Mouse (Mus musculus): ENCODE measurements at regions not wholly inside any gene's neighbourhood (a gene's known extent, or its start where the extent isn't known, plus 50 kb on each side); places are given as distances from the start of the nearest gene placed in this dataset.
"Not testable (repeated sequence)": the region's sequence is repeated elsewhere in the genome, so short reads cannot be mapped to it uniquely, and the experiment has no call there.

GRCm38 (mm10) chr11:27105920-27106319, 512.1 kb upstream of the Vrk2 start:
- no peak for DNase-seq (ENCODE audit: low spot score in 2 of 2)

GRCm38 (mm10) chr11:27102906-27103305, 509.1 kb upstream of the Vrk2 start:
- DNase-seq (ENCODE audit: low spot score in 2 of 2): no peak

GRCm38 (mm10) chr11:27102045-27102444, 508.2 kb upstream of the Vrk2 start:
- DNase-seq (ENCODE audit: low spot score in 2 of 2): no peak

- DNase-seq (ENCODE audit: low spot score in 2 of 2): no peak
Observed at GRCm38 (mm10) chr11:27096615-27097014, 502.8 kb upstream of the Vrk2 start.

DNA sequence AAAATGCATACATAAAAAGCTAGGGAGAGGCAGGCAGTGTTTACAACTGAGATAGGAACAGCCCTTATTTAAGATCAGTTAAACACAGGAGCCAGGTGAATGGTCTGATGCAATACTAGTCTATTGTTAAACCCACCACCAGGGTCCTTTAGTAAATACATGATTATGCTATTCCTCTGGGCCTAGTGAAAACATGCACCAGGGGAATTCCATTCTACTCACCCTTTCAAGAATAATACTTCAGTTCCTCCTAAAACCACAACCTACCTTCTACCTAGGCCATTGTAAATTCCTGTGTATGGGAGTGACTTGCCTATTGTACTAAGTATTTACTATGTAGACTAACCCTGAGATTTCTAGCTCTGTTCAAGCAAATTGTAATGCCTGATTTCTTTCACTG, 501.7 kb upstream of the Vrk2 start:
- not testable (repeated sequence) for DNase-seq (ENCODE audit: low spot score in 2 of 2)

- no peak for DNase-seq (ENCODE audit: low spot score in 2 of 2)
Observed at GRCm38 (mm10) chr11:27086516-27086915, 492.7 kb upstream of the Vrk2 start.

DNA sequence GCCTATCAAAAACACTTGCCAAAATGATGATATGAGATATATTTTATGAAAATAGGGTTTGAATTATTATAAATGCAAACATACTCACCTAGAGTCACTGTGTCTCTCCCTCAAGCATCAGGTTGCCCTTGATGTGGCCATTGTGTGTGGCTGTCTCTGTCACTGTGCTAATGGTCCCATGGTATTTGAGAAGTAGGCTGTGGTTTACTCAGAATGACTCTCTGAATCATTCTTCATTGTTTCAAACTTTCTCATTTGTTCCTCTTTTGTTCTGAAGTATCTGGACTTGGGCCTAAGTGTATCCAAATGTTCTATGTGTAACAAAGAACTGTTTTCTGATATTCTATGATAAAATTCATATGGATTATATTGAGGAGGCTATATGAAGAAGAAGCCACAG, 487.4 kb upstream of the Vrk2 start:
- no peak for DNase-seq (ENCODE audit: low spot score in 2 of 2)

DNA sequence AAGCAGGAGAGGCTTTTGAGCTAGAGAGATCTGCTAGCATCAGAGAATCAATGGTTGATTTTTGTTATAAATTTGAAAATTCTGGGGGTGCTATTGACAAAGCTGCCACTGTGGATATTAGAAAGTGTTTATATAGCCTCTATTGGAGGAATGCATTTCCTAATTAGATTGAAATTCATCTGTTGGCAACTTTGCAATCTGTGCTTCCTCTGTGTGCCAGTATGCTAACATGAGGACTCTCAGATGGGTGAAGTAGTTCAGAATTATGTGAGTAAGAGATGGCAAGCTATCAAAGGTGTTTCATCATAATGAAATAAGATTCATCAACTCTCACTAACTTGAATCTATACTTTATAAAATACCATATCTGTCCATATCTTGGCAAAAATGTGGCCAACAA, 476.6 kb upstream of the Vrk2 start:
- DNase-seq (ENCODE audit: low spot score in 2 of 2): no peak

GRCm38 (mm10) chr11:27027243-27027852, 433.5 kb upstream of the Vrk2 start:
- no peak for DNase-seq (ENCODE audit: low spot score in 2 of 2)

DNA sequence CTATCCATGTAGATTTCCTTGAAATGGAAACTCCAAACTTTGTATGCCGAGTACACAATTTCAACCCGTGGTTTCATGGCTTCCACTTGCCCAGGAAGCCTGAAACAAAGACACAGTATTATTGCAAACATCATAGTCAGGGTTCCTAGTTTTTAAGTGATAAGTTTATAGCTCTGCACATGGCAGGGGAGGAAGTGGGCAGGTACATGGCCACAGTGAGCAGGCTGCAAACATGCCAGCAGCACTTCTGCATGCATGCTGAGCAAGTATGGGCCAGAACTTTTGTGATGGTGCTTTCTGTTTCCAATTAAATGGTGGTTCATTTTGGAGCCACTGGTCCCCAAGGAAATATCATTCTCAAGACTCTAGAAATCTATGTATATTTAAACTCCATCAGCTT, 431.7 kb upstream of the Vrk2 start:
- DNase-seq (ENCODE audit: low spot score in 2 of 2): no peak

DNA sequence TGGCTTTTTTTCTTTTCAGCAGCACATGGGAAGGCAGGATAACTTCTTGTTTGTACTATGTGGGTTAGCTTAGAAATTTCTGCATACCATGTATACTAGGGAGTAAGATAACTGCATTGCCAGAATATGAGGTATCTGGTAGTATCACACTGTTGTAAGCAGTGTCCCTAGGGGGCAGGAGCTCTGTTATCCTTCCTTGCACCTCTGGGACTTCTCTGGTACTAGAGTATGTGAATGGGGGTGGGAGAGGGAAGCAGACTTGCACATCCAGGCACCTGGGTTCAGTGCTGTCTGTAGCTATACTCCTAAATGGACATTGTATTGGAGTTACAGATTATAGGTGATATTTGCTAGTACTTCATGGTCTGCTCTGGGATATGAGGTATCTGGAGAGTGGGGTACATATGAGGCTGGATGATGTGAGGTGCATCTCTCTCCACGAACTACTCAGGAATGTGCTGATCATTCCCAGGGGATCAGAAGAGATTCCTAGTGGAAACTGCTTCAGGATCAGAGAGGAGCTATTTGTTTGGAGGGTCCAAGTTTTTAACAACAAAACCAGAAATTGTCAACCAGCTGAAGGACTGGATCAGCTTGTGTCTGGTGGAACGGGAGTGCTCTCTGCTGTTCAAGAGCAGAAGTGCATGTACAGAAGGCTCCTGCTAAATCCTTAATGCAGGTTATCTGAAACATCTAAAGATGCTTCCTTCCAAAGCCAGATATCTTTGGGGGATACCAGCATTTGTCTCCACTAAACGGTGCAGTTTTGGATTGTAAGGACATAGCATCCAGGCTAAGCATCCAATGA, 402.7 kb upstream of the Vrk2 start:
- no peak for DNase-seq (ENCODE audit: low spot score in 2 of 2)

GRCm38 (mm10) chr11:26981216-26981615, 387.4 kb upstream of the Vrk2 start:
- DNase-seq (ENCODE audit: low spot score in 2 of 2): no peak

DNA sequence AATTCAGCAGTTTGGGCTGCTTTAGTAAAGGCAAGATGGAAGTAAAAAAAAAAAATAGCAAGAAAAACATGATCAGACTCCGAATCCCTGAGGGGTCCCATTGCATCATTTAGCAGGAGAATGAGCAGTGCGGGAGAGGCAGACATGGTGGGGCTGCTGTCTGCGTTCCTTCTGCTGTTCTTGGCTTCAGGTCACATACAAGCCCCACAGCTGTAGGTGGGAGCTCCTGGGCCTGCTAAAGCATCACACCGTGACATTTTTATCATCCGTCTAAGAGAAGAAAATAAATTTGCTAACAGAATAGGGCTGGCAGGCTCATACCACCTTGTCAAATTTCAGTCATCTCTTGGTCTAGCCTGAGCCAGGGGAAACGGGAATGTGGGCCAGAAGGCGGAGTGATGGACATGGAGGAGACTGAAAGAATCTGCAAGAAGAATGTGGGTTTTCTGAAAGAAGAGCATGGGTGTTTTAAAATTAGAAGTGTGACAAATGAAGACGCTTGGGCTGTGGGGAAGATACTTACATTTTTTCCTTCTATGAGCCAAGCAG, 378.8 kb upstream of the Vrk2 start:
- DNase-seq (ENCODE audit: low spot score in 2 of 2): no peak

- no peak for DNase-seq (ENCODE audit: low spot score in 2 of 2)
Observed at GRCm38 (mm10) chr11:26971161-26971560, 377.4 kb upstream of the Vrk2 start.

DNA sequence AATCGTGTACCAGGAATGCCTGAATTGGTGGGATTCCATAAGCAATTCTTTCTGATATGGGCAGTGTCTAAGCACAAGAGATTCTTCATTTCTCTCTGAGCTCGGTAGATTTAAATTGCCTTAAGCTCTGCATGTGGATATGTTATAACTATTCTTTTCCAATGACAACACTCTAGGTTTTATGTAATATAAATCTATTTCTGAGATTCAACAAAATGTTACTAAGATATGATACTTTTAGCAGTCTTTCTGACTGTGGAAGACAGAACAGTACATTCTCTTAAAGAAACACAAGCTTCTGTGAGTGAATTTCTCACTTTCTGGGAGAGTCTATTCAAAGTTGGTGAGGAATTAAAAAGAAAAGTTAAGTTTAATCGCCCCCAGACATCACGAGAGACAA, 373.6 kb upstream of the Vrk2 start:
- DNase-seq (ENCODE audit: low spot score in 2 of 2): no peak

GRCm38 (mm10) chr11:26962928-26963667, 369.3 kb upstream of the Vrk2 start:
- DNase-seq (ENCODE audit: low spot score in 2 of 2): no peak

- no peak for DNase-seq (ENCODE audit: low spot score in 2 of 2)
Observed at GRCm38 (mm10) chr11:26962040-26962927, 368.5 kb upstream of the Vrk2 start.

DNA sequence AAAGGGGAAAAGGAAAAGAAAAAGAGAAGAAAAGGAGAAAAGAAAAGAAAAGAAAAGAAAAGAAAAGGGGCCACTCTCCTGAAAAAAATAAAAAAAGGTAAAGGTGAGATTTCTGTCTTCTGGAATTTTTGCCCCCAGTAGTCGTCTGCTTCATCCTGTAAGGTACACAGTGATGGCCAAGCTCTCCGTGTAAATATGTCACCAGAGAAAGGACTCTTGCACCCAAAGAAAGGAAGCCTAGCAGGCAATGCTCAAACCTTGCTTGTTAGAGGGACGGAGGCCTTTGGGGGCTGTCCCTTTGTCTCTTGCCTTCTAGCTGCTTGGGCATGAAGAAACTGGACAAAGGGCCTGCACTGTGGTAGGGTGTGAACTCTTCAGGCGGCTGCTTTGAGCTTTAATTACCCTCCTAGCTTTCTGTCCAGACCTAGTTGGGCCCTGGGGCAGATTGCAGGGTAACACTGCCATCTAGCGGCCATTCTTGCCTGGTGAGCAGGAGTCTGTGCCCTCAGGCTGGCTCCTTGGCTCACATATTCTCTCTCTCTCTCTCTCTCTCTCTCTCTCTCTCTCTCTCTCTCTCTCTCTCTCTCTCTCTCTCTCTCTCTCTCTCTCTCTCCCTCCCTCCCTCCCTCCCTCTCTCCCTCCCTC, 367.7 kb upstream of the Vrk2 start:
- DNase-seq (ENCODE audit: low spot score in 2 of 2): peak; percentile 63 to 87

- no peak for DNase-seq (ENCODE audit: low spot score in 2 of 2)
Observed at GRCm38 (mm10) chr11:26956153-26956552, 362.4 kb upstream of the Vrk2 start.

GRCm38 (mm10) chr11:26931766-26932165, 338.0 kb upstream of the Vrk2 start:
- DNase-seq (ENCODE audit: low spot score in 2 of 2): no peak

- no peak for DNase-seq (ENCODE audit: low spot score in 2 of 2)
Observed at GRCm38 (mm10) chr11:26907099-26907498, 313.3 kb upstream of the Vrk2 start.
